Mouse (Mus musculus) stomach, postnatal 0 days (tissue): ENCODE measurements around the gene Tpbgl.

Experiments
- CTCF ChIP-seq: IDR thresholded peaks from 2 replicates; pipeline ENCODE4 v1.5.1; 2016; ENCODE audit warnings: antibody characterized with exemption, low read depth, mild to moderate bottlenecking, moderate library complexity
- EP300 ChIP-seq: optimal IDR thresholded peaks from 2 replicates; pipeline ENCODE3; 2016; ENCODE audit warnings: antibody characterized with exemption

- TF ChIP-seq EP300 (no peak), CTCF (no peak)
These were observed 40.2 kb upstream of the Tpbgl start for GRCm38 (mm10) chr7:99667096-99667495.
